Mouse (Mus musculus) limb, embryonic 13.5 days (tissue): ENCODE data around the gene Gm13420. TPM values are rescaled to one million over a fixed set of nuclear protein-coding genes. Genes with fewer than 3 reads are reported as not detected.
A peak's percentile ranks its signal among the peaks of the same experiment; 100 is the strongest.

Source experiments
- ATAC-seq: fragments of 200-750 bp; cut with Nextera tagmentation; 2 replicates; pipeline ENCODE4 v1.8.0; 2017; ENCODE audit warnings: low read depth, moderate number of reproducible peaks, moderate TSS enrichment; ENCODE audit not compliant: low FRiP score
- H3K27ac ChIP-seq: fragments of 300-500 bp; sonication (generic); 2 replicates; pipeline ENCODE4 v1.5.1; 2015; ENCODE audit warnings: inconsistent platforms, mild to moderate bottlenecking, moderate library complexity
- H3K27me3 ChIP-seq: fragments of 300-500 bp; sonication (generic); 2 replicates; pipeline ENCODE4 v1.6.1; 2015; ENCODE audit warnings: mild to moderate bottlenecking, inconsistent platforms
- H3K36me3 ChIP-seq: fragments of 300-500 bp; sonication (generic); 2 replicates; pipeline ENCODE4 v1.6.1; 2015; ENCODE audit warnings: inconsistent platforms, mild to moderate bottlenecking, moderate library complexity
- H3K4me1 ChIP-seq: fragments of 300-500 bp; sonication (generic); 2 replicates; pipeline ENCODE4 v1.6.1; 2015; ENCODE audit warnings: inconsistent platforms
- H3K4me2 ChIP-seq: fragments of 300-500 bp; sonication (generic); replicated peaks from 2 replicates; pipeline ENCODE4 v1.6.1; 2015; ENCODE audit warnings: inconsistent platforms, mild to moderate bottlenecking, moderate library complexity
- H3K4me3 ChIP-seq: fragments of 300-500 bp; sonication (generic); 2 replicates; pipeline ENCODE4 v1.5.1; 2015; ENCODE audit warnings: moderate library complexity, mild to moderate bottlenecking, inconsistent platforms
- H3K9ac ChIP-seq: fragments of 300-500 bp; sonication (generic); 2 replicates; pipeline ENCODE4 v1.6.1; 2015; ENCODE audit warnings: mild to moderate bottlenecking, inconsistent platforms
- H3K9me3 ChIP-seq: fragments of 300-500 bp; sonication (generic); 2 replicates; pipeline ENCODE4 v1.6.1; 2016; ENCODE audit warnings: inconsistent platforms
- WGBS: fragments of 180-500 bp; shearing (Covaris S2); methylation state at CpG from one replicate; pipeline ENCODE4 v1.1.7; 2015; 5-methylcytosine and 5-hydroxymethylcytosine counted together
- polyA plus RNA-seq: library from polyadenylated mRNA; unstranded; fragments of >200 nt; fragmentation: Nextera tagmentation; extraction: Ambion mirVana; gene quantifications from 2 replicates; pipeline ENCODE4 v1.2.1, GENCODE M21; 2015

Gm13420 gene
- polyA plus RNA-seq, 1 experiment from 2014 or later = not detected

GRCm38 (mm10) chr2:29735708-29736107, 15.8 kb downstream of the Gm13420 start:
- no peaks in the 10 kb centered on the region for H3K4me1 ChIP-seq
- no peak overlapping the region for H3K4me3 ChIP-seq
- 91% methylated on average over 12 of the region's 12 CpGs for WGBS
- no peak overlapping the region for H3K4me2 ChIP-seq
- H3K36me3 ChIP-seq = peaks cover 94% of the 10 kb centered on the region
- H3K9me3 ChIP-seq = no peaks in the 10 kb centered on the region
- no peaks in the 10 kb centered on the region for H3K27me3 ChIP-seq
- H3K9ac ChIP-seq = no peak overlapping the region
- H3K27ac ChIP-seq = no peak overlapping the region
- no peak for ATAC-seq

GRCm38 (mm10) chr2:29733348-29733747, 18.1 kb downstream of the Gm13420 start:
- Histone ChIP-seq H3K36me3 (peaks cover 96% of the 10 kb centered on the region), H3K9me3 (no peaks in the 10 kb centered on the region), H3K4me1 (no peaks in the 10 kb centered on the region), H3K27me3 (no peaks in the 10 kb centered on the region), H3K4me3 (no peak overlapping the region), H3K27ac (no peak overlapping the region), H3K9ac (no peak overlapping the region), H3K4me2 (no peak overlapping the region)
- ATAC-seq = no peak
- 92% methylated on average over 5 of the region's 5 CpGs for WGBS

GRCm38 (mm10) chr2:29732559-29732958, 18.9 kb downstream of the Gm13420 start:
- Histone ChIP-seq H3K36me3 (peaks cover 96% of the 10 kb centered on the region), H3K4me3 (no peak overlapping the region), H3K27me3 (no peaks in the 10 kb centered on the region), H3K4me2 (no peak overlapping the region), H3K9ac (no peak overlapping the region), H3K27ac (no peak overlapping the region), H3K9me3 (no peaks in the 10 kb centered on the region), H3K4me1 (no peaks in the 10 kb centered on the region)
- ATAC-seq = no peak
- WGBS = 86% methylated on average over 10 of the region's 10 CpGs

GRCm38 (mm10) chr2:29731545-29731944, 19.9 kb downstream of the Gm13420 start:
- Histone ChIP-seq H3K27ac (no peak overlapping the region), H3K9ac (no peak overlapping the region), H3K27me3 (no peaks in the 10 kb centered on the region), H3K4me2 (no peak overlapping the region), H3K4me3 (no peak overlapping the region), H3K9me3 (no peaks in the 10 kb centered on the region), H3K36me3 (peaks cover 96% of the 10 kb centered on the region), H3K4me1 (no peaks in the 10 kb centered on the region)
- WGBS = 62% methylated on average over 3 of the region's 3 CpGs
- ATAC-seq = no peak

GRCm38 (mm10) chr2:29729500-29729899, 22.0 kb downstream of the Gm13420 start:
- no peak for ATAC-seq
- Histone ChIP-seq H3K4me2 (no peak overlapping the region), H3K27me3 (no peaks in the 10 kb centered on the region), H3K27ac (no peak overlapping the region), H3K4me1 (no peaks in the 10 kb centered on the region), H3K4me3 (no peak overlapping the region), H3K36me3 (peaks cover 98% of the 10 kb centered on the region), H3K9me3 (no peaks in the 10 kb centered on the region), H3K9ac (no peak overlapping the region)
- 50% methylated on average over 2 of the region's 2 CpGs for WGBS

GRCm38 (mm10) chr2:29724664-29725365, 26.7 kb downstream of the Gm13420 start:
- H3K27ac ChIP-seq = no peak overlapping the region
- no peaks in the 10 kb centered on the region for H3K9me3 ChIP-seq
- no peak overlapping the region for H3K4me2 ChIP-seq
- H3K36me3 ChIP-seq = peaks cover 98% of the 10 kb centered on the region
- no peak for ATAC-seq
- H3K4me1 ChIP-seq = no peaks in the 10 kb centered on the region
- no peak overlapping the region for H3K4me3 ChIP-seq
- WGBS = 77% methylated on average over 5 of the region's 5 CpGs
- H3K9ac ChIP-seq = no peak overlapping the region
- H3K27me3 ChIP-seq = no peaks in the 10 kb centered on the region

GRCm38 (mm10) chr2:29723132-29723531, 28.4 kb downstream of the Gm13420 start:
- H3K4me1 ChIP-seq = no peaks in the 10 kb centered on the region
- H3K9ac ChIP-seq = no peak overlapping the region
- H3K27ac ChIP-seq = no peak overlapping the region
- peaks cover 96% of the 10 kb centered on the region for H3K36me3 ChIP-seq
- WGBS = 89% methylated on average over 3 of the region's 3 CpGs
- no peaks in the 10 kb centered on the region for H3K27me3 ChIP-seq
- H3K4me3 ChIP-seq = no peak overlapping the region
- H3K9me3 ChIP-seq = no peaks in the 10 kb centered on the region
- no peak overlapping the region for H3K4me2 ChIP-seq
- ATAC-seq = no peak

- Histone ChIP-seq H3K4me3 (no peak overlapping the region), H3K27ac (no peak overlapping the region), H3K27me3 (no peaks in the 10 kb centered on the region), H3K36me3 (peaks cover 81% of the 10 kb centered on the region), H3K4me2 (no peak overlapping the region), H3K4me1 (peaks cover 21% of the 10 kb centered on the region), H3K9ac (no peak overlapping the region), H3K9me3 (no peaks in the 10 kb centered on the region)
- WGBS = 92% methylated on average over 5 of the region's 5 CpGs
- no peak for ATAC-seq
These were observed 32.9 kb downstream of the Gm13420 start for GRCm38 (mm10) chr2:29718581-29718980.

- Histone ChIP-seq H3K4me2 (peak overlapping the region; percentile 35), H3K9ac (peak overlapping the region; percentile 51; the same call in 1 of the 2 replicates), H3K36me3 (peaks cover 78% of the 10 kb centered on the region), H3K4me3 (no peak overlapping the region), H3K4me1 (peaks cover 21% of the 10 kb centered on the region), H3K9me3 (no peaks in the 10 kb centered on the region), H3K27me3 (no peaks in the 10 kb centered on the region), H3K27ac (peak overlapping the region; percentile 86)
- ATAC-seq = peak; percentile 94
- WGBS = 9% methylated on average over 6 of the region's 6 CpGs
These were observed 34.8 kb downstream of the Gm13420 start for GRCm38 (mm10) chr2:29716691-29717090.

- WGBS = 33% methylated on average over 7 of the region's 7 CpGs
- Histone ChIP-seq H3K27me3 (no peaks in the 10 kb centered on the region), H3K9me3 (no peaks in the 10 kb centered on the region), H3K9ac (peak overlapping the region; percentile 51), H3K36me3 (peaks cover 78% of the 10 kb centered on the region), H3K4me2 (peak overlapping the region; percentile 35), H3K4me3 (no peak overlapping the region), H3K27ac (peak overlapping the region; percentile 86), H3K4me1 (peaks cover 21% of the 10 kb centered on the region)
- peak; percentile 42 for ATAC-seq
These were observed 35.3 kb downstream of the Gm13420 start for GRCm38 (mm10) chr2:29716143-29716542.

GRCm38 (mm10) chr2:29714127-29714526, 37.4 kb downstream of the Gm13420 start:
- no peak overlapping the region for H3K4me2 ChIP-seq
- WGBS = 91% methylated on average over 5 of the region's 5 CpGs
- peaks cover 75% of the 10 kb centered on the region for H3K36me3 ChIP-seq

GRCm38 (mm10) chr2:29713501-29713900, 38.0 kb downstream of the Gm13420 start:
- no peak overlapping the region for H3K27ac ChIP-seq
- no peak overlapping the region for H3K9ac ChIP-seq
- peaks cover 21% of the 10 kb centered on the region for H3K4me1 ChIP-seq
- no peaks in the 10 kb centered on the region for H3K9me3 ChIP-seq
- peaks cover 72% of the 10 kb centered on the region for H3K36me3 ChIP-seq
- no peak for ATAC-seq
- no peaks in the 10 kb centered on the region for H3K27me3 ChIP-seq
- H3K4me2 ChIP-seq = no peak overlapping the region
- no peak overlapping the region for H3K4me3 ChIP-seq
- WGBS = 75% methylated on average over 2 of the region's 2 CpGs

More at GRCm38 (mm10) chr2:29714127-29714526, 37.4 kb downstream of the Gm13420 start:
- H3K27ac ChIP-seq = no peak overlapping the region
- H3K4me1 ChIP-seq = peaks cover 21% of the 10 kb centered on the region
- H3K9ac ChIP-seq = no peak overlapping the region
- ATAC-seq = no peak
- H3K27me3 ChIP-seq = no peaks in the 10 kb centered on the region
- H3K4me3 ChIP-seq = no peak overlapping the region
- no peaks in the 10 kb centered on the region for H3K9me3 ChIP-seq

- H3K9ac ChIP-seq = no peak overlapping the region
- no peaks in the 10 kb centered on the region for H3K27me3 ChIP-seq
- no peak for ATAC-seq
- H3K9me3 ChIP-seq = no peaks in the 10 kb centered on the region
- H3K27ac ChIP-seq = no peak overlapping the region; the same call in 1 of the 2 replicates
- peaks cover 14% of the 10 kb centered on the region for H3K4me1 ChIP-seq
- H3K4me3 ChIP-seq = no peak overlapping the region
- 80% methylated on average over 5 of the region's 5 CpGs for WGBS
- peaks cover 76% of the 10 kb centered on the region for H3K36me3 ChIP-seq
- H3K4me2 ChIP-seq = no peak overlapping the region
These were observed 39.6 kb downstream of the Gm13420 start for GRCm38 (mm10) chr2:29711877-29712276.
